Mouse (Mus musculus) olfactory bulb, adult 2 months (tissue): ENCODE measurements around the gene Sdc4.

ENCODE experiments used
- CTCF ChIP-seq: fragments of 200-500 bp; IDR thresholded peaks from 2 replicates; pipeline ENCODE4 v1.5.1; 2012; ENCODE audit warnings: low read depth, mild to moderate bottlenecking, low read length, moderate library complexity; ENCODE audit not compliant: insufficient read depth
- POLR2A ChIP-seq: fragments of 200-500 bp; IDR thresholded peaks from 2 replicates; pipeline ENCODE4 v1.6.1; 2012; ENCODE audit warnings: mild to moderate bottlenecking, low read depth, low read length, moderate library complexity; ENCODE audit not compliant: insufficient read depth

- TF ChIP-seq CTCF (no peak), POLR2A (no peak)
Measured at GRCm38 (mm10) chr2:164426952-164427351, 16.7 kb downstream of the Sdc4 start.
